Mouse (Mus musculus) liver, embryonic 15.5 days (tissue): Measurements from ENCODE around the gene Dis3. TPM values are rescaled to one million over a fixed set of nuclear protein-coding genes. Genes with fewer than 3 reads are reported as not detected.
"Not testable (repeated sequence)": the region's sequence is repeated elsewhere in the genome, so short reads cannot be mapped to it uniquely, and the experiment has no call there.

ENCODE experiments used
- ATAC-seq: fragments of 200-750 bp; cut with Nextera tagmentation; 2 replicates; pipeline ENCODE4 v1.8.0; 2017; ENCODE audit warnings: moderate number of reproducible peaks, mild to moderate bottlenecking, moderate library complexity; ENCODE audit not compliant: insufficient read depth
- H3K27ac ChIP-seq: fragments of 300-500 bp; sonication (generic); replicated peaks from 2 replicates; pipeline ENCODE4 v1.5.1; 2015; ENCODE audit warnings: mild to moderate bottlenecking, inconsistent platforms
- H3K27me3 ChIP-seq: fragments of 300-500 bp; sonication (generic); 2 replicates; pipeline ENCODE4 v1.6.1; 2015; ENCODE audit warnings: mild to moderate bottlenecking, inconsistent platforms
- H3K36me3 ChIP-seq: fragments of 300-500 bp; sonication (generic); replicated peaks from 2 replicates; pipeline ENCODE4 v1.6.1; 2015; ENCODE audit warnings: moderate library complexity, mild to moderate bottlenecking, inconsistent platforms
- H3K4me1 ChIP-seq: fragments of 300-500 bp; sonication (generic); replicated peaks from 2 replicates; pipeline ENCODE4 v1.6.1; 2015; ENCODE audit warnings: inconsistent platforms
- H3K4me2 ChIP-seq: fragments of 300-500 bp; sonication (generic); 2 replicates; pipeline ENCODE4 v1.6.1; 2015; ENCODE audit warnings: moderate library complexity, mild to moderate bottlenecking, inconsistent platforms
- H3K4me3 ChIP-seq: fragments of 300-500 bp; sonication (generic); replicated peaks from 2 replicates; pipeline ENCODE4 v1.5.1; 2015; ENCODE audit warnings: mild to moderate bottlenecking, inconsistent platforms
- H3K9ac ChIP-seq: fragments of 300-500 bp; sonication (generic); 2 replicates; pipeline ENCODE4 v1.6.1; 2015; ENCODE audit warnings: moderate library complexity, mild to moderate bottlenecking, inconsistent platforms
- H3K9me3 ChIP-seq: fragments of 300-500 bp; sonication (generic); replicated peaks from 2 replicates; pipeline ENCODE4 v1.6.1; 2016; ENCODE audit warnings: inconsistent platforms
- WGBS: fragments of 180-500 bp; shearing (Covaris S2); methylation state at CpG from one replicate; pipeline ENCODE4 v1.1.7; 2015; ENCODE audit warnings: mixed read lengths; ENCODE audit not compliant: insufficient replicate concordance; 5-methylcytosine and 5-hydroxymethylcytosine counted together
- polyA plus RNA-seq: library from polyadenylated mRNA; unstranded; fragments of >200 nt; fragmentation: Nextera tagmentation; extraction: Ambion mirVana; gene quantifications from 2 replicates; pipeline ENCODE4 v1.2.1, GENCODE M21; 2015

Dis3 gene
- polyA plus RNA-seq, 1 experiment from 2014 or later = 12.5 TPM

- Histone ChIP-seq H3K4me2 (no peak overlapping the region), H3K9me3 (no peaks in the 10 kb centered on the region), H3K36me3 (peaks cover 48% of the 10 kb centered on the region), H3K9ac (no peak overlapping the region), H3K4me1 (peaks cover 8% of the 10 kb centered on the region), H3K27me3 (no peaks in the 10 kb centered on the region), H3K27ac (no peak overlapping the region), H3K4me3 (no peak overlapping the region)
- 76% methylated on average over 4 of the region's 4 CpGs for WGBS
- no peak for ATAC-seq
Observed at GRCm38 (mm10) chr14:99036039-99036438, 63.5 kb downstream of the Dis3 start.

- H3K4me1 ChIP-seq, ATAC-seq, H3K4me2 ChIP-seq, H3K9ac ChIP-seq, H3K9me3 ChIP-seq, H3K4me3 ChIP-seq, H3K27me3 ChIP-seq, H3K27ac ChIP-seq: not testable (repeated sequence)
- 90% methylated on average over 8 of the region's 8 CpGs for WGBS
- H3K36me3 ChIP-seq = peaks cover 48% of the 10 kb centered on the region
Observed at GRCm38 (mm10) chr14:99034851-99035250, 64.7 kb downstream of the Dis3 start.

GRCm38 (mm10) chr14:99032596-99032995, 67.0 kb downstream of the Dis3 start:
- 73% methylated on average over 5 of the region's 5 CpGs for WGBS
- H3K4me3 ChIP-seq = no peak overlapping the region
- H3K9me3 ChIP-seq = no peaks in the 10 kb centered on the region
- H3K9ac ChIP-seq = no peak overlapping the region
- H3K27ac ChIP-seq = no peak overlapping the region
- peaks cover 29% of the 10 kb centered on the region for H3K36me3 ChIP-seq
- no peaks in the 10 kb centered on the region for H3K27me3 ChIP-seq
- ATAC-seq = no peak
- H3K4me1 ChIP-seq = no peaks in the 10 kb centered on the region
- no peak overlapping the region for H3K4me2 ChIP-seq

GRCm38 (mm10) chr14:99031337-99031873, 68.2 kb downstream of the Dis3 start:
- ATAC-seq = no peak

GRCm38 (mm10) chr14:99029987-99030386, 69.6 kb downstream of the Dis3 start:
- 68% methylated on average over 5 of the region's 5 CpGs for whole genome bisulfite sequencing
- no peaks in the 10 kb centered on the region for H3K27me3 ChIP-seq
- no peak overlapping the region for H3K4me3 ChIP-seq
- H3K27ac ChIP-seq = no peak overlapping the region
- no peaks in the 10 kb centered on the region for H3K9me3 ChIP-seq
- H3K4me1 ChIP-seq = no peaks in the 10 kb centered on the region
- H3K36me3 ChIP-seq = peaks cover 17% of the 10 kb centered on the region
- no peak for ATAC-seq
- no peak overlapping the region for H3K4me2 ChIP-seq
- H3K9ac ChIP-seq = no peak overlapping the region

More at GRCm38 (mm10) chr14:99031337-99031873, 68.2 kb downstream of the Dis3 start:
- no peaks in the 10 kb centered on the region for H3K4me1 ChIP-seq
- H3K27ac ChIP-seq = no peak overlapping the region
- H3K27me3 ChIP-seq = no peaks in the 10 kb centered on the region
- no peak overlapping the region for H3K9ac ChIP-seq
- H3K4me3 ChIP-seq = no peak overlapping the region
- no peaks in the 10 kb centered on the region for H3K9me3 ChIP-seq
- H3K4me2 ChIP-seq = no peak overlapping the region
- peaks cover 25% of the 10 kb centered on the region for H3K36me3 ChIP-seq
- 75% methylated on average over 5 of the region's 5 CpGs for WGBS

Other genes starting within 250 kb of the Dis3 start
- 0.67 and 0.69 TPM in 2 replicates for gene Rpl36a-ps1, start 105.5 kb downstream of the Dis3 start, polyA plus RNA-seq
- gene Mzt1, start 53.6 kb downstream of the Dis3 start, polyA plus RNA-seq = 46.6 and 51.6 TPM in 2 replicates
- 24.8 and 25.3 TPM in 2 replicates for gene Bora, start 53.5 kb downstream of the Dis3 start, polyA plus RNA-seq
- 5.2 and 5.3 TPM in 2 replicates for gene Pibf1, start 346 bp downstream of the Dis3 start, polyA plus RNA-seq
- gene Klf5, start 198.9 kb upstream of the Dis3 start, polyA plus RNA-seq = 1.8 and 2.1 TPM in 2 replicates